Mouse (Mus musculus) ES-Bruce4 (cell line): ENCODE measurements around the gene Inka2.

Source experiments
- CTCF ChIP-seq: IDR thresholded peaks from one replicate; pipeline ENCODE4 v1.8.1; 2011; ENCODE audit warnings: low read depth, low read length
- POLR2A ChIP-seq: IDR thresholded peaks from one replicate; pipeline ENCODE4 v1.8.1; 2011; ENCODE audit warnings: low read length; ENCODE audit not compliant: insufficient read depth

DNA sequence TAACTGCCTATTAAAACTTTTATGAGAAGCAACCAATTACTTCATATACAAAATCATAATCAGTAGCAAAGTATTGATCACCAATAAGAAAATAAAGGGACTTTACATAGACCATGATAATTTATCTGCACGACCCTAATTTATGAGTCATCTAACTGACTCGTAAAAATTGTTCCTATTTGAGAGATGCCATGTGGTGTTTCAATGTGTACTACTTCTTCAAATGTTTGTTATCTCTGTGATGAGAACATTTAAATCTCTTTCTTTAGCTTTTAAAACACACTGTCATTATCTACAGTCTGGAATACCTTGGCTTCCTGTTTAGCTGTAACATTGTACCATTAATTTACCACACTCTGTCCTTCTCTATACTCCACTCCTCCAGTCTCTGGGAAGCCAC is 65.0 kb downstream of the Inka2 start:
- TF ChIP-seq CTCF (no peak), POLR2A (no peak)
